Mouse (Mus musculus) thymus, postnatal 14 days (tissue): ENCODE measurements around the gene Mrgprd.
A peak's percentile ranks its signal among the peaks of the same experiment; 100 is the strongest.

ENCODE experiments used
- DNase-seq: peaks from one replicate; pipeline ENCODE4 v3.0.0; 2021

Gene Mrgprd

GRCm38 (mm10) chr7:145314785-145315411 lies at the start of gene Mrgprd:
Mrgprd (plus strand) TSS chr7:145314835.
- DNase-seq: no peak

- no peak for DNase-seq
Observed at GRCm38 (mm10) chr7:145266011-145266410, 48.6 kb upstream of the Mrgprd start.

- DNase-seq: no peak
Observed at GRCm38 (mm10) chr7:145268890-145269289, 45.7 kb upstream of the Mrgprd start.

GRCm38 (mm10) chr7:145270955-145271354 lies 43.7 kb upstream of the Mrgprd start:
- DNase-seq: no peak

- DNase-seq: no peak
Observed at GRCm38 (mm10) chr7:145275488-145275887, 39.1 kb upstream of the Mrgprd start.

- DNase-seq: no peak
Observed at GRCm38 (mm10) chr7:145281396-145281795, 33.2 kb upstream of the Mrgprd start.

GRCm38 (mm10) chr7:145283041-145283440 lies 31.6 kb upstream of the Mrgprd start:
- no peak for DNase-seq

- DNase-seq: peak; percentile 93
Observed at GRCm38 (mm10) chr7:145283487-145284187, 31.0 kb upstream of the Mrgprd start, which contains the start of gene Tpcn2. Tpcn2 (minus strand) TSS chr7:145284011.

- DNase-seq: no peak
Observed at GRCm38 (mm10) chr7:145284293-145284692, 30.3 kb upstream of the Mrgprd start.

GRCm38 (mm10) chr7:145285476-145285875 lies 29.2 kb upstream of the Mrgprd start:
- no peak for DNase-seq

GRCm38 (mm10) chr7:145287410-145287809 lies 27.2 kb upstream of the Mrgprd start:
- no peak for DNase-seq

- DNase-seq: no peak
Observed at GRCm38 (mm10) chr7:145289302-145289701, 25.3 kb upstream of the Mrgprd start.

GRCm38 (mm10) chr7:145291847-145292246 lies 22.8 kb upstream of the Mrgprd start:
- no peak for DNase-seq

- no peak for DNase-seq
Observed at GRCm38 (mm10) chr7:145292726-145293125, 21.9 kb upstream of the Mrgprd start.

- DNase-seq: peak; percentile 24
Observed at GRCm38 (mm10) chr7:145293859-145294258, 20.8 kb upstream of the Mrgprd start.

GRCm38 (mm10) chr7:145298666-145299490 lies 15.8 kb upstream of the Mrgprd start:
- DNase-seq: no peak

GRCm38 (mm10) chr7:145299562-145300320 lies 14.9 kb upstream of the Mrgprd start:
- no peak for DNase-seq

GRCm38 (mm10) chr7:145300321-145301007 lies 14.2 kb upstream of the Mrgprd start, which contains the start of gene Mrgprf:
Mrgprf (plus strand) TSS chr7:145300828.
- no peak for DNase-seq

- DNase-seq: no peak
Observed at GRCm38 (mm10) chr7:145301008-145301340, 13.7 kb upstream of the Mrgprd start.

GRCm38 (mm10) chr7:145301341-145302005 lies 13.2 kb upstream of the Mrgprd start:
- DNase-seq: no peak

- no peak for DNase-seq
Observed at GRCm38 (mm10) chr7:145302488-145303285, 11.9 kb upstream of the Mrgprd start.
